Mouse (Mus musculus) heart, embryonic 12.5 days (tissue): Measurements from ENCODE around the gene Mmd2. TPM values are rescaled to one million over a fixed set of nuclear protein-coding genes. Genes with fewer than 3 reads are reported as not detected.

Experiments
- ATAC-seq: fragments of 200-750 bp; cut with Nextera tagmentation; 2 replicates; pipeline ENCODE4 v1.8.0; 2017; ENCODE audit warnings: moderate TSS enrichment, moderate library complexity; ENCODE audit not compliant: insufficient number of reproducible peaks, low FRiP score
- H3K27ac ChIP-seq: fragments of 300-500 bp; sonication (generic); 2 replicates; pipeline ENCODE4 v1.5.1; 2016; ENCODE audit warnings: mild to moderate bottlenecking, moderate library complexity; ENCODE audit not compliant: poor library complexity, severe bottlenecking
- H3K27me3 ChIP-seq: fragments of 300-500 bp; sonication (generic); replicated peaks from 2 replicates; pipeline ENCODE4 v1.6.1; 2016; ENCODE audit warnings: mild to moderate bottlenecking, moderate library complexity
- H3K36me3 ChIP-seq: fragments of 300-500 bp; sonication (generic); 2 replicates; pipeline ENCODE4 v1.6.1; 2016; ENCODE audit warnings: mild to moderate bottlenecking, moderate library complexity
- H3K4me1 ChIP-seq: fragments of 300-500 bp; sonication (generic); replicated peaks from 2 replicates; pipeline ENCODE4 v1.6.1; 2016; ENCODE audit warnings: mild to moderate bottlenecking
- H3K4me2 ChIP-seq: fragments of 300-500 bp; sonication (generic); 2 replicates; pipeline ENCODE4 v1.6.1; 2016; ENCODE audit warnings: mild to moderate bottlenecking, moderate library complexity
- H3K4me3 ChIP-seq: fragments of 300-500 bp; sonication (generic); 2 replicates; pipeline ENCODE4 v1.5.1; 2016; ENCODE audit warnings: mild to moderate bottlenecking
- H3K9ac ChIP-seq: fragments of 300-500 bp; sonication (generic); 2 replicates; pipeline ENCODE4 v1.6.1; 2016; ENCODE audit warnings: mild to moderate bottlenecking, moderate library complexity
- H3K9me3 ChIP-seq: fragments of 300-500 bp; sonication (generic); replicated peaks from 2 replicates; pipeline ENCODE4 v1.6.1; 2016; ENCODE audit warnings: mild to moderate bottlenecking, moderate library complexity
- WGBS: fragments of 180-500 bp; shearing (Covaris S2); methylation state at CpG from one replicate; pipeline ENCODE4 v1.1.7; 2016; 5-methylcytosine and 5-hydroxymethylcytosine counted together
- polyA plus RNA-seq: library from polyadenylated mRNA; unstranded; fragments of >200 nt; fragmentation: Nextera tagmentation; extraction: Ambion mirVana; gene quantifications from 2 replicates; pipeline ENCODE4 v1.2.1, GENCODE M21; 2016

Gene Mmd2
- polyA plus RNA-seq, 1 experiment from 2014 or later, result 0.32 TPM

DNA sequence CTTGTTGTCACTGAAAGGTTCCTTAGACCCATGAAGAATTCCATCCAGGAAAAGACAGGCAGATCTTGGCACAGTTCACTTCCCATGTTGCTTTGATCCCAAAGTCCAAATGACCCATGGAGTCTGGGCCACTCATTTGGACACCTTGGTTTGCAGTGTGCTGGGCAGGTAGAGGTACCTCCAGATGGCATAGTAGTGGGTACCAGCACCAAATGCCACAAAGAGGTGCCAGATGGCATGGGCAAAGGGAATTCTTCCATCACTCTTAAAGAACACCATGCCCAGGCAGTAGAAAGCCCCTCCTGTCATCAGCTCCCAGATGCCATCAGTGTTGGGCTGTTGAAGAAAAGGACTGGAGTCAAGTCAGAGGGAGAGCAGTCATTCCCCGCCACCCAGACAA lies 44.0 kb downstream of the Mmd2 start:
- no peaks in the 10 kb centered on the region for H3K4me1 ChIP-seq
- H3K27ac ChIP-seq, result no peak overlapping the region
- H3K4me3 ChIP-seq, result no peak overlapping the region
- H3K36me3 ChIP-seq, result no peaks in the 10 kb centered on the region
- no peak for ATAC-seq
- H3K9me3 ChIP-seq, result peaks cover 16% of the 10 kb centered on the region
- no peaks in the 10 kb centered on the region for H3K27me3 ChIP-seq
- WGBS, result 75% methylated on average over 1 of the region's 1 CpGs
- no peak overlapping the region for H3K4me2 ChIP-seq
- no peak overlapping the region for H3K9ac ChIP-seq

DNA sequence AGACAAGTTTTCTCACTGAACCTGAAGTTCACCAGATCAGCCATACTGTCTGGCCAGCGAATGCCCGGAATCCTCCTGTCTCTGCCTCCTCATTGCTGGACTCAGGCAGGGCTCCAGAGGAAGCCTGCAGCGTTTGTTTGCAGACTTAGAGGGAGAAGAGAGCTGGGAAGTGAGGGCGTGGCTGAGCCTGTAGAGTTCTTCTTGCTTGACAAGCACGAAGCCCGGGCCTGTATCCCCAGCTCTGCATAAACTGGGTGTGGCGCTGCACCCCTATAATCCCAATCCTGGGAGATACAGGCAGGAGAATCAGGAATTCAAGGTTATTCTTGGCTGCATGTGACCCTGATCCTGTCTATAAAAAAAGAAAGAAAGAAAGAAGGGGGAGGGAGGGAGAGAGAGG lies 48.3 kb downstream of the Mmd2 start:
- Histone ChIP-seq H3K36me3 (no peaks in the 10 kb centered on the region), H3K27me3 (no peaks in the 10 kb centered on the region), H3K4me2 (no peak overlapping the region), H3K9ac (no peak overlapping the region), H3K27ac (no peak overlapping the region), H3K4me3 (no peak overlapping the region), H3K4me1 (no peaks in the 10 kb centered on the region), H3K9me3 (peaks cover 4% of the 10 kb centered on the region; the same call in 1 of the 2 replicates)
- 54% methylated on average over 7 of the region's 7 CpGs for WGBS
- ATAC-seq, result no peak

DNA sequence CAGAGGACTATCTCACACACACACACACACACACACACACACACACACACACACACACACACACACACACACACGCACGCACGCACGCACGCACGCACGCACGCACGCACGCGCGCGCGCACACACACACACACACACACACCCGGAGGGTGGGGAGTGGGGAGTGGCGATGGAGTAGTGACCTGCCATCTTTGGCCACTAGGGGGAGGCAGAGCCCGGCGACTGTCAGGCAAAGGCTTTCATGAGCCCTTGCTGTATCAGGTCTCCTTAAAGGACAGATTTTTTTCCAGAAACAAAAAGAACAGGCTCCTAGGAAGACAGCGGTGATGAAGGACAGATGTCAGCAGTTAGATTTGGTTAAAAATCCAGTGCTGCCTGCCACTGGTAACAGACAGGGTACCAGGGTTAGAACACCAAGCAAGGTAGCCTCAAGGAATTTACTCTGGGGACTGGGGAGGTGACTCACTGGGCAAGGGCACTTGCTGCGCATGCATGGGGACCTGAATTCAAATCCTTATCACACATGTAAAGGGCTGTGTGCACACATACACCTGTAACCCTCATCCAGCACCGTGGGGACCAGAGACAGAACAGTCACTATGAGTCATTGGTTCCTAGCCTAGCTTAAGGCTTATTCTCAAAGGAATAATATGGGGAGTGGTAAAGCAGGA lies 51.1 kb downstream of the Mmd2 start:
- Histone ChIP-seq H3K4me1 (no peaks in the 10 kb centered on the region), H3K36me3 (no peaks in the 10 kb centered on the region), H3K4me2 (peak overlapping the region; percentile 48), H3K4me3 (no peak overlapping the region), H3K9ac (no peak overlapping the region), H3K9me3 (peaks cover 3% of the 10 kb centered on the region; the same call in 1 of the 2 replicates), H3K27me3 (no peaks in the 10 kb centered on the region), H3K27ac (no peak overlapping the region)
- peak; percentile 61; the same call in 1 of the 2 replicates for ATAC-seq
- 32% methylated on average over 20 of the region's 21 CpGs for WGBS

DNA sequence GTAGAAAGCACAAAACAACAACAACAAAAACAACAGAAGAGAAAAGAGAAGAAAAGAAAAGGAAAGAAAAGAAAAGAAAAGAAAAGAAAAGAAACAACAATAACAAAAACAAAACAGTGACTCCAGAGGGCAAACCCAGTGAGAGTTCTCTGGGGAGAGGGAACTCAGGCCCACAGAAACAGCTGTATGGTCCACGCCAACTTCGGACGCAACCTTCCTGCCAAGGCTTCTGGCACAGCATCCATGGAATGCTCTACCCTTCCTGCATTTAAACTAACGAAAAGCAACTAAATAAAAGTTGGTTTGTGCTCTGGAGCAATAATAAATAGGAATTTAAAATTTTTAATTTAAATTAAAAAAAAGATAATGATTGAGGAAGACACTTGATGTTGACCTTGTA lies 51.9 kb downstream of the Mmd2 start:
- no peaks in the 10 kb centered on the region; the same call in 1 of the 2 replicates for H3K9me3 ChIP-seq
- no peak overlapping the region for H3K9ac ChIP-seq
- H3K4me2 ChIP-seq, result no peak overlapping the region
- WGBS, result 96% methylated on average over 4 of the region's 4 CpGs
- no peaks in the 10 kb centered on the region for H3K36me3 ChIP-seq
- no peak overlapping the region for H3K27ac ChIP-seq
- no peak for ATAC-seq
- H3K4me1 ChIP-seq, result no peaks in the 10 kb centered on the region
- H3K4me3 ChIP-seq, result no peak overlapping the region
- no peaks in the 10 kb centered on the region for H3K27me3 ChIP-seq

DNA sequence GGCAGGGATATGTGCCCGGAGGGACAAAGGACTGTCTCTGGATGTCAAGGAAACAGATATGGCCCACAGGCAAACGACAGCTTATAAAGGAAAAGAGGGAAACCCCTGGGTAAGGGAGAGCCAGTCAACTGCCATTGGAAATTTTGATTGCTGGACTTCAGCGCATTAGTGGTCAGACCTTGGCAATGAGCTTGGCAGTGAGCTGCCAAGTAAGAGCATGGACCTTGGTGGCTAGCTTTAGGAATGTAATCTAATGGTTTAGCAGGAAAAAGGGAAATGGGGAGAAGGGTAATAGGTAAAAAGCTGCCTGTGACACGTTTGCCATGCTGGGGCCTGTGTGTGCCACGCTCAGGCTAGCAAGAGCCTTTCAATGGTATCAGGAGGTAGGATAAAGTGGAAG lies 52.7 kb downstream of the Mmd2 start:
- H3K4me2 ChIP-seq, result no peak overlapping the region
- WGBS, result 75% methylated on average over 5 of the region's 5 CpGs

DNA sequence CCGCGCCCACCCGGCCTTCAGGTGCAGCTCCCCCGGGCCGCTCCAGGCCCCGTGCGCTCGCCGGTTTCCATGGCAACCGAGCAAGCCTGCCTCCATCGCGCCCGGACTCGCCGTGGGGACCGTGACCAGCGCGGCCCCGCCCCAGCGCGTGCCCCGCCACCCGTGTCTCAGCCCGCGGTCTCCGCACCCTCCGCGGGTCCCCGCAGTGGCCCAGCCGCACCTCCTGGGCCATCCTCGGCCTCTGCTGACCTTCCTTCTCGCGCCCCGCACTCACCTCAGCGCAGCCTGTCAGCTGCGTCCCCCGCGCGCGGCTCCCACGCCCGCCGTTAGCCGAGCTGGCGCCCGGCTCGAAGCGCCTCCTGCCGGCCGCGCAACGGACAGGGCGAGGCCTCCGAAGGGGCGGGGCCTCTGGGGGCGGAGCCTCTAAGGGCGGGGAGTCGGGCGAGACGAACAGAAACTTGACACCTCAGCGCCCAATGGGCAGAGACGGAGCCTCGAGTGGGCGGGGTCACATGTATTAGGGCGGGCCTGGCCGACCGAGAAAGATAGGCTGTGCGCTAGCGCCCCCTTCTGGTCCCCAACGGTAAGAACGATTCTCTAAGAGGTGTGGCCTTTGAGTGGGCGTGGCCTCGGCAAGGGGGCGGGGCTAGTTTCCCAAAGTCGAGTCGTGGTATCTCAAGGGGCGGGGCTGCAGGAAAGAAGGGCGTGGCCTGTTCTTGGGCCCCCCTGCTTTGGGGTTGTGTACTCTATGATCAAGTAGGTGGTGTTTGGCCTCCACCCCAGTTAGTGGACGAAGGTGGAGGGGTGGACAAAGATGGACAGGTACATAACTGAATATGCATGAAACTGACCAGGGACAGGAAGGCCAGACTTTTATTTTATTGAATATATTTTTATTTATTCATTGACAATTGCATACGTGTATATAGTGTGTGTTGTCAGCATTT lies 57.6 kb downstream of the Mmd2 start, which contains the start of gene Radil:
Gene Radil, minus strand, starts transcription at position 393 of the 947 bp plus-strand sequence.
- peak; percentile 93 for ATAC-seq
- Histone ChIP-seq H3K9ac (peak within 1 kb of the TSS; percentile 72), H3K9me3 (no peaks in the 10 kb centered on the region), H3K4me3 (peak within 1 kb of the TSS; percentile 67), H3K36me3 (no peaks in the 10 kb centered on the region), H3K4me1 (peaks cover 27% of the 10 kb centered on the region), H3K27me3 (no peaks in the 10 kb centered on the region), H3K4me2 (peak within 1 kb of the TSS; percentile 97), H3K27ac (peak within 1 kb of the TSS; percentile 78)
- WGBS, result 3% methylated on average over 67 of the region's 80 CpGs

More for the DNA sequence above, 52.7 kb downstream of the Mmd2 start:
- Histone ChIP-seq H3K4me3 (no peak overlapping the region), H3K9ac (no peak overlapping the region), H3K27ac (no peak overlapping the region), H3K27me3 (no peaks in the 10 kb centered on the region), H3K36me3 (no peaks in the 10 kb centered on the region), H3K9me3 (no peaks in the 10 kb centered on the region; the same call in 1 of the 2 replicates), H3K4me1 (no peaks in the 10 kb centered on the region)
- ATAC-seq, result no peak

DNA sequence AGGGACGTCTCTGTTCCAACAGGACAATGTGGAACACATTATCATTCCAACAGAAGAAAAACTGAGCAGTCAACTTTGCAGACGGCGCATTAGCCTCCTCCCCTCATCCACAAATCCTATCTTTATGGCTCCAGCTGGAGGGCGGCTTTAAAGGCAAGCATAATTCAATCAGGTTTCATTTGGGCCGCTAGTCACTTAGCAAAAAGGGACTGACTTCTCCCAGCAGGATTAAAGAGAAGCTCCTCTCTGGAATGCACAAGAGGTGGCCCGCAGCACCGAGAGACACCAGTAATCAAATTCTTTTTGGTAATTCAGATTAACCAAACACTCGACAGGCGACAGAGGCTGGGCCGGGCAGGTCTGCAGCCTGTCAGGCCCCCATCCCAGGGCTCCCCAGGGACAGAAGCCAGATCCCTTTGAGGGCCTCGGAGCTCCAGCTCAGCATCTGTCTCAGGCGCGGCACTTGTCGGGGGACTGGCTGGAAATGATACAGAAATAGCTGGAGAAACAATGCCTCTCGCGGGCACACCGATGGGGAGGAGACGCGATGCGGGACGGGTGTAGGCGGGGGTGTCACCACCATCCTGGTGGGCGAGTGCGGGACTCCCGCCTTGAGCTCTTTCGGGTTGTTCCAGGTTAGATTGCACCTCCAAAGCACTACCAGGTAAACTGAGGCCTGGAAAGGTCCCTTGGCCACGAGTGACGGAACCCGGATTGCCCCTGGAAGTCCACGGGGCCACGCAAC lies 58.5 kb downstream of the Mmd2 start:
- no peaks in the 10 kb centered on the region for H3K27me3 ChIP-seq
- H3K4me2 ChIP-seq, result peak overlapping the region; percentile 97
- peaks cover 35% of the 10 kb centered on the region for H3K4me1 ChIP-seq
- H3K36me3 ChIP-seq, result no peaks in the 10 kb centered on the region
- WGBS, result under 1% methylated on average over 31 of the region's 31 CpGs
- no peaks in the 10 kb centered on the region for H3K9me3 ChIP-seq
- peak overlapping the region; percentile 72 for H3K9ac ChIP-seq
- peak; percentile 38 for ATAC-seq
- peak overlapping the region; percentile 67 for H3K4me3 ChIP-seq
- H3K27ac ChIP-seq, result peak overlapping the region; percentile 78

DNA sequence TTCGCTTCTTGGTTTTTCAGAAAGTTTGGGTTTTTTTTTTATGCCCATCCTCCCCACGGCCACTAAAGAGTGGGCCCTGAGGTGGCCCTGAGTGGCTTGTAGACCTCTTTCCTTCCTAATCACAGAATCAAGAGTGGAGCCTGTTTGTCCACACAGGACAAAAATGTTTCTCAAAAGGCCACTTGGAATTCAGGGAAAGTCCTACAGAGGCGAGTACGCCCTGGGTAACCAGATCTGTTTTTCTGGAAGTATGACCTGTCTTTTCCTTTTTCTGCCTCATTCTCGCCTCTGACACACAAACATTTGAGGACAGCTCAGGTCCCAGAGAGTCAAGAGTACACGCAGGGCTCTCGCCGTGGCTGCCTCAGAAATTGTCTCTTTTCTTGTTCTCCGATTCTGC lies 59.2 kb downstream of the Mmd2 start:
- H3K4me2 ChIP-seq, result peak overlapping the region; percentile 97
- peak overlapping the region; percentile 78 for H3K27ac ChIP-seq
- WGBS, result 31% methylated on average over 9 of the region's 9 CpGs
- H3K27me3 ChIP-seq, result no peaks in the 10 kb centered on the region
- no peaks in the 10 kb centered on the region for H3K9me3 ChIP-seq
- no peak for ATAC-seq
- H3K36me3 ChIP-seq, result no peaks in the 10 kb centered on the region
- peak overlapping the region; percentile 39; the same call in 1 of the 2 replicates for H3K9ac ChIP-seq
- H3K4me3 ChIP-seq, result no peak overlapping the region
- peaks cover 42% of the 10 kb centered on the region for H3K4me1 ChIP-seq

DNA sequence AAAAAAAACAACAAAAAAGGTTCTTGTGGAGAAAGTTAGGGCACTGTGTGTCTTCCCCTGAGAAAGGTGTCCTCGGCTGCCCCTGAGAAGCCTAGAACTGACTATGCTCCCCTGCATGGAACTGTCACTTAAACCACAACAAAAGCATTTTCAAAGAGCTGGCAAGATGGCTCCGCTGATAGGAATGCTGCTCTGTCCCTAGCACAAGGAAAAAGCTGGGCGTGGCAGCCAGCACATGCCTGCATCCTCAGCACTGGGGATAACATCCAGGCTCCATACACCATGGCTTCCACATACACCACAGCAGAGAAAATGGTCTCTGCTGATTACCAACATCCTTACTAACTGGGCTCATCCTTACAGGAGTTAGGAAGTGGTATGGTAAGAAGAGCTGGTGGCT lies 61.5 kb downstream of the Mmd2 start:
- WGBS, result 78% methylated on average over 3 of the region's 3 CpGs
- Histone ChIP-seq H3K4me1 (peaks cover 56% of the 10 kb centered on the region), H3K9me3 (no peaks in the 10 kb centered on the region)

DNA sequence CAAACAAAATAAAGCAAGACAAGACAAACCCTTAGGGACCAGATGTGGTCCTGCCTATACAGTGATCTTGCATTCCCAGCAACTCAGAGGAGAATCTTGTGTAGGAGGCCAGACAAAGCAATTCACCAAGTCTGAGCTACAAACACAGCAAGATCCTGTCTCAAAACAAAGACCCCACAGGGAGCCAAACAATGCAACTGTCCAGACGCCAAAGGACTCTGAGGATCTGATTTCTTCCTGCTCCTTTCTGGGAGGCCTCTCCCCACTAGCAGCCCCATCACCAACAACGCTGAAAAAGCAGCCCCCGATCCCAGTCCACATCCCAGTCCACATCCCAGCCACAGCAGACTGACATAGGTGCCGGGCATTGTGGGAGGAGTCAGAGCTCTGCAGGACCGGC lies 62.3 kb downstream of the Mmd2 start:
- H3K27ac ChIP-seq, result no peak overlapping the region
- H3K27me3 ChIP-seq, result no peaks in the 10 kb centered on the region
- WGBS, result 22% methylated on average over 5 of the region's 5 CpGs

More for the DNA sequence above, 61.5 kb downstream of the Mmd2 start:
- Histone ChIP-seq H3K9ac (no peak overlapping the region), H3K4me2 (no peak overlapping the region), H3K36me3 (0 out of 2 replicates have a peak, but pooled peaks cover 7% of the 10 kb centered on the region), H3K27ac (no peak overlapping the region), H3K4me3 (no peak overlapping the region), H3K27me3 (no peaks in the 10 kb centered on the region)
- no peak for ATAC-seq

More for the DNA sequence above, 62.3 kb downstream of the Mmd2 start:
- H3K4me2 ChIP-seq, result no peak overlapping the region
- H3K36me3 ChIP-seq, result 0 out of 2 replicates have a peak, but pooled peaks cover 7% of the 10 kb centered on the region
- no peak for ATAC-seq
- 0 out of 2 replicates have a peak overlapping the region, but pooled peaks have one; percentile 17 for H3K9ac ChIP-seq
- no peak overlapping the region for H3K4me3 ChIP-seq
- H3K4me1 ChIP-seq, result peaks cover 58% of the 10 kb centered on the region
- H3K9me3 ChIP-seq, result no peaks in the 10 kb centered on the region
